Mouse (Mus musculus) myocyte (in vitro differentiated cells): ENCODE measurements at regions not wholly inside any gene's neighbourhood (a gene's known extent, or its start where the extent isn't known, plus 50 kb on each side); places are given as distances from the start of the nearest gene placed in this dataset.

Source experiments
- CEBPB ChIP-seq: IDR thresholded peaks from 2 replicates; pipeline ENCODE4 v1.6.1; 2011; ENCODE audit warnings: mild to moderate bottlenecking, moderate library complexity; ENCODE audit not compliant: poor library complexity, insufficient read depth, severe bottlenecking
- E2F4 ChIP-seq: IDR thresholded peaks from one replicate; pipeline ENCODE4 v1.6.1; 2011; ENCODE audit warnings: mild to moderate bottlenecking, control low read depth, moderate library complexity; ENCODE audit not compliant: insufficient read depth
- MAX ChIP-seq: IDR thresholded peaks from one replicate; pipeline ENCODE4 v1.6.1; 2011; ENCODE audit warnings: low read depth, mild to moderate bottlenecking, control low read depth
- MYOD1 ChIP-seq, 3 experiments: IDR thresholded peaks; one replicate each; pipeline ENCODE4 v1.6.1; 2011; ENCODE audit warnings: control low read depth in 2 of 3, low read depth in 2 of 3, mild to moderate bottlenecking in 2 of 3, moderate library complexity in 1 of 3; ENCODE audit not compliant: insufficient read length in 2 of 3, control insufficient read depth in 1 of 3
- POLR2A ChIP-seq: IDR thresholded peaks from one replicate; pipeline ENCODE4 v1.6.1; 2011; ENCODE audit warnings: low read depth, mild to moderate bottlenecking, control low read depth, moderate library complexity; ENCODE audit not compliant: insufficient read length
- POLR2AphosphoS2 ChIP-seq: IDR thresholded peaks from one replicate; pipeline ENCODE4 v1.6.1; 2011; ENCODE audit warnings: low read depth, control low read depth; ENCODE audit not compliant: insufficient read length
- REST ChIP-seq: IDR thresholded peaks from one replicate; pipeline ENCODE4 v1.6.1; 2011; ENCODE audit warnings: mild to moderate bottlenecking, control low read depth, moderate library complexity; ENCODE audit not compliant: insufficient read depth, insufficient read length
- SRF ChIP-seq: IDR thresholded peaks from one replicate; pipeline ENCODE4 v1.6.1; 2011; ENCODE audit warnings: low read depth; ENCODE audit not compliant: control insufficient read depth, insufficient read length
- TCF12 ChIP-seq: IDR thresholded peaks from one replicate; pipeline ENCODE4 v1.6.1; 2011; ENCODE audit warnings: mild to moderate bottlenecking, control low read depth; ENCODE audit not compliant: poor library complexity, insufficient read depth, severe bottlenecking
- TCF3 ChIP-seq: IDR thresholded peaks from one replicate; pipeline ENCODE4 v1.6.1; 2011; ENCODE audit warnings: low read depth, control low read depth; ENCODE audit not compliant: insufficient read length
- USF1 ChIP-seq: IDR thresholded peaks from one replicate; pipeline ENCODE4 v1.6.1; 2011; ENCODE audit warnings: low read depth, mild to moderate bottlenecking, control low read depth, moderate library complexity

GRCm38 (mm10) chr9:30653210-30653609 lies 226.3 kb downstream of the Snx19 start:
- TF ChIP-seq MAX, result no peak
- TF ChIP-seq POLR2A, result no peak
- no peak for TF ChIP-seq REST
- no peak for TF ChIP-seq CEBPB
- no peak for TF ChIP-seq USF1
- no peak for TF ChIP-seq TCF12
- TF ChIP-seq POLR2AphosphoS2, result no peak
- TF ChIP-seq SRF, result no peak
- no peak for TF ChIP-seq E2F4
- no peak for TF ChIP-seq TCF3
- no peak for TF ChIP-seq MYOD1 (IDR thresholded peaks at IDR 0.05; ENCODE audit: control insufficient read depth in 1 of 3, insufficient read length in 2 of 3, low read depth in 2 of 3)
